Mouse (Mus musculus) 3T3-L1 (cell line): ENCODE measurements at regions not wholly inside any gene's neighbourhood (a gene's known extent, or its start where the extent isn't known, plus 50 kb on each side); places are given as distances from the start of the nearest gene placed in this dataset.
"Not testable (repeated sequence)": the region's sequence is repeated elsewhere in the genome, so short reads cannot be mapped to it uniquely, and the experiment has no call there.

Experiments
- DNase-seq: peaks from one replicate; pipeline ENCODE4 v3.0.0-alpha.2; 2015; ENCODE audit warnings: low read depth, low spot score

GRCm38 (mm10) chr2:114454901-114455300, 199.9 kb downstream of the Dph6 start:
- DNase-seq = peak; percentile 20

- DNase-seq = no peak
Measured at GRCm38 (mm10) chr2:114450185-114450584, 204.6 kb downstream of the Dph6 start.

- DNase-seq = peak; percentile 75
Measured at GRCm38 (mm10) chr2:114443801-114444200, 211.0 kb downstream of the Dph6 start.

DNA sequence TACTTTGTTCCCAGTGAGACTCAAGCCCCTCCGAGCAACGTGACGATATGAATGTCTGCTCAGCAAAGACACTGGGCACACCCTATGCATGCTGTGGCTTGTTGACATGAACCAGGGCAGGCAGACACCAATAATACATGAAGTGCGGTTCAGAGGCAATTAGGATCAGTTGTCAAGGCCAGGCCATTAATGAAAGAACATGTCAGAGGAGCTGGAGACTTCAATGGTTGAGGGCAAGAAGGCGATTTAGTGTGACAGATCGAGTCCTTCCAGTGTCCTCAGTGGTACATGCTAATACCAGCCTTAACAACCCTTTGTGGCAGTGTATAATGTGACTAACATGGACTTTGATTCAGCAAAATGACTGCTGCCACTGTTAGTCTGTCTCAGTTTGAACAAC, 213.8 kb downstream of the Dph6 start:
- no peak for DNase-seq

- DNase-seq = peak; percentile 71
Measured at GRCm38 (mm10) chr2:114439668-114440067, 215.1 kb downstream of the Dph6 start.

DNA sequence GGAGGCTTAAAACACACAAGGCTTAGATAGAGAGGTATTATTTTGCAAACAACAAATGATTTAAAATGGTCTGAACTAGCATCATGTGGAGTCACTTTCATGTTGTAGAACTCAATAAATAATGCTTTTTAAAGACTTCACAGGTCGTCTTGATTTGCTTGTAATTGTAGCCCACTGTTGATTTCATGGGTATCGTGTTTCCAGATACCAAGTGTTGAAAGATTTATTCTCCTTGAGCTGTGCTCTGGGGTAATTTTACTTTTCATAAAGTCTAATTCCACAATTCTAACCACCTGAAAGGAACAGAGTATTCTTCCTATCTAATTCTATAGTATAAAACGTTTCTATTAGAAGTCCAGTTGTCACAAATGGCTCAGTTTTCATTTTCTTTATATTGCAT, 216.7 kb downstream of the Dph6 start:
- DNase-seq = no peak

GRCm38 (mm10) chr2:114427426-114428157, 226.3 kb upstream of the Zfp770 start:
- peak; percentile 38 for DNase-seq

DNA sequence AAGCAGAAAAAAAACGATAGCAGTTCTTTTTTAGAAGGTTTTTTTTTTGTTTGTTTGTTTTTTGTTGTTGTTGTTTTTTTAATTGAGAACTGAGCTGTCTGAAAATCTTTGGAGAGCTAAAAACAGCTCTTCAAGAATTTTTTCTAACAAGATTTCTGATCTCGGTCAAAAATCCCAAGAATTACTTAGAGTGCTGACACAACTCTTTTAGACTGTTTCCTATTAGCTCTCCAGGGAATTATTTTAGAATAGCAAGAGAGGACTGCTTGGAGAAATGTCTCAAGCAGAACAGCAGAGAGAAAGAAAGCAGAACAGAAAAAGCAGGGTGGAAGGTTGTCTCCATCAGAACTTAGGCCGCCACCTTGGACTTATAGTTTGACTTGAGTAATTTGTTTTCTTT, 218.1 kb upstream of the Zfp770 start:
- DNase-seq = no peak

- DNase-seq = no peak
Measured at GRCm38 (mm10) chr2:114413013-114413412, 211.7 kb upstream of the Zfp770 start.

DNA sequence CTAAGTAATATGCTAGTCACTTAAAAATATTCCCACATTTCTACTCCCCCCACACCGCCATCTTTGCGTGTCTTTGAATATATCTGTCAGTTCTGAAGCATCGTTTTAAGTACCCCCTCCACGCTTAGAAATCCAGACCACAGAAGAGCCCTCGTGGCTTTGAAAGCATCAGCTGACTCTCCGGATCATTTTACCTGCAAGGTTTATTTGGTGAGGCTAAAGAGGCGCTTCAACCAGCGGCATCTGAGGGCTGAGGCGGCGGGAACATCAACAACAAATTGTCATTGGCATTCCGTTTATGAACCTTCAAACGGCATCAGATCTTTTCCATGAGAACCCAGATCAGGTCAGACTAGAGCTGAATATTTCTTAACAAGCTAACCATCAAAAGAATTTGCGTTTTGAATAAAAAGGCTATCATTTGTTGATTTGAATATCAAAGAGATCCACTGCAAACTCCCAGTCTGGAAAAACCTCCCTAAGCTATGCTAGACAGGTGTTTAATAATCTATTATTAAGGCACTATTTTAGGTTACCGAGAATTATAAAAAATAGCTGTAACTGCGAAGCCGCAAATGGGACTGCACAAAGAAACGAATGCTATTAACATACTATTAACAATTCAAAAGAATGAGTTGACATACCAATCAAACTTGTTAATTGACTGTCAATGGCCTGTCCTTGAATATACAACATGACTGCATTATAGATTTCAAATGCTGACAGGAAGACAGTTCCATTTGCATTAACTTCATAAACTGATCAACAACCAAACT, 210.9 kb upstream of the Zfp770 start:
- no peak for DNase-seq

DNA sequence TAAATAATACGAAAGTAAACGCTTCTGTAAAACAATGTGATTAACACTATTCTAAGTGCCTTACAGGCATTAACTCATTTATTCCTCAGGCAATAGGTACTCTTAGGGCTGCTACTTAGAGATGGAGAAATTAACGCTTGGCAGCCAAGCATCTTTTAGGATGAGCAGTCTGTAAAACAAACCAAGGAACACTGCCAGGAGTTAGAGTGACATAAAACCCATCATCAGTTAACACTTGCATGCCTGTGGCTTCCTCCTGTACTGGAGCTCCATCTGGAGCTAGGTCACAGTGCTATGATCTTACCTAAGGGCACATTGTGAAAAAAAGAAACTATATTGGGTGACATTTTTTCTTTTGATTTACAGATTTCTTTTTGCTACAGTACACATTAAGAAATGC, 209.4 kb upstream of the Zfp770 start:
- no peak for DNase-seq

- no peak for DNase-seq
Measured at GRCm38 (mm10) chr2:114409542-114409941, 208.3 kb upstream of the Zfp770 start.

DNA sequence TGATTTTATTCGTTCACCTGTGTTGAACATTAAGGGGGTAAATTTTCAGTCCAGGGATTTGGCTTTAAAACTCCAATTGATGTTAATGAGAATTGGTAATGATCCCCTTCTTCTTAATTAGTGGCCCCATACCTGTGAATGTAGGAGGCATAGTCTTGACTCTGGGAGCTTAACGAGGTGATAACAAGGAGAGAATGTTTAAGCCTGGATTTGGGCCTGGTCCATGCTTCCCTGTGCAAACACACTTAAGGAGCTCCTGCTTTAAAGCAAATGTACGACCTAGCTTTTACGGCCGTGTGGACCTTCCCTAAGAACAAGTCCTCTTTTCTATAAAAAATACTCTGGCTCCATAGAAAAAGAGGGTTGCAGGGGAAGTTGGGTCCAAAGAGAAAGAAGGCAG, 206.1 kb upstream of the Zfp770 start:
- DNase-seq = no peak

DNA sequence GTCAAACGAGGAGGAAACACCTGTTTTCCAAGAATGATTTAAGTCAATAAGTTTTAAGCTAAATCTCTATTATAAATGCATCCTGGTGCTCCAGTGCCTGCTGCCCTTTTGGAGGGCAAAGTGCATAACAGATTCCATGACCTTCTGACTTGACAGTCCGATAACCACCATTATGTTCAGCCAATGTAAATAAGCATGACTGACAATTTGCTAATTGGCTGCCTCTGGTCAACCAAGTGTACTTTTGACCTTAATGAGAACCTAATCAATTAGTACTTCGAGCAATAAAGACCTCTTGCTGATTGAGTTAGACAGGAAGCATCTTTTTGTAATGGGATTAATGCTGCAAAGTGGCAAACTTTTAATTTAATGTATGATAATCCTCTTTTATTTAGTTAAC, 183.3 kb upstream of the Zfp770 start:
- DNase-seq = no peak

DNA sequence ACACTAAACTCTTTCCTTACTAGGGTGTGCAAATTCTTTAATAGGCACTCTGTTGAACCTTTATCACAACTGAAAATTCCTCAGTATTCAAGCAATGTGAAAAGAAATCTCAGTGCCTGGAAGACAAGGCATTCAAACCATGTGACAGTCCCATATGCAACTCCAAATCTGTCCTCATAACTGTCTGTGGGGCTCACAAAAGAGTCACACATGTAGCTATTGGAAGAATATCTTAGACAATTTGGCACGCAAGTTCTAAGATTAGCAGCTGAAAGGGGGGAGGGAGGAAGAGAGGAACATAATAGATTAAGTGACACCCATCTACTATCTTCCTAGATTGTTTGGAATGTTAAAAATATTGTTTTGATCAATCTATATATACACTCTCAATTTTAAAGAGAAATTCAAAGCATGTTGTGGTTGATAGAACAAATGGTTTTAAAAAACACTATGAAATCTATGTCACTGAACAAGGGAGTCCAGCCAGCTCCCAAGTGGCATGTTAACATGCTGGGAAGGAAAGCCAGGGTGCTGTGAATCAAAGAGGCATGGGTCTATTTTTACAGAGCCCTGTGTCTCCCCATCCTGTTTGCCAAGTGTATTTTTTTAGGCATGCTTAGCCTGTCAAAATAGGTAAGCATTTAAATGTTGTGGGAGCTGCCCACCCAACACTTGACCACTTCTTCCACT, 177.7 kb upstream of the Zfp770 start:
- DNase-seq = no peak

DNA sequence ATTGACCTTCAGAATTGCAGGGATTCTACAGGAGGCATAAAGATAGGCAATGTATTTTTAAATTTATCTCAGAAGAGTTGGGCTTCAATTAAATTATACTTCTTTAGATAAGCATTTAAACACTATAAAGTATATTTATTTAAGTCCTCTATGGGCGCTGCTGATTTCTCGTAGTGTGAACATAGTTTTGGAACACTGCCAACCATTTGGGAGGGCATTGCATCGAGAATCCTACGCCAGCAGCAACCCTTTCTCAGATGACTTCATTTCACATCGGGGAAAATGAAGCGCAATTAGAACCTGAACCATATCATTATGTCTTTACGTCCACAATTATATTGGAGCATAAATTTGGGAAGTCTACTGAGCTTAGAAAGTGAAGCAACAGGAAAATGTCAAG, 172.2 kb upstream of the Zfp770 start:
- DNase-seq = no peak

GRCm38 (mm10) chr2:114353876-114354275, 152.6 kb upstream of the Zfp770 start:
- not testable (repeated sequence) for DNase-seq

DNA sequence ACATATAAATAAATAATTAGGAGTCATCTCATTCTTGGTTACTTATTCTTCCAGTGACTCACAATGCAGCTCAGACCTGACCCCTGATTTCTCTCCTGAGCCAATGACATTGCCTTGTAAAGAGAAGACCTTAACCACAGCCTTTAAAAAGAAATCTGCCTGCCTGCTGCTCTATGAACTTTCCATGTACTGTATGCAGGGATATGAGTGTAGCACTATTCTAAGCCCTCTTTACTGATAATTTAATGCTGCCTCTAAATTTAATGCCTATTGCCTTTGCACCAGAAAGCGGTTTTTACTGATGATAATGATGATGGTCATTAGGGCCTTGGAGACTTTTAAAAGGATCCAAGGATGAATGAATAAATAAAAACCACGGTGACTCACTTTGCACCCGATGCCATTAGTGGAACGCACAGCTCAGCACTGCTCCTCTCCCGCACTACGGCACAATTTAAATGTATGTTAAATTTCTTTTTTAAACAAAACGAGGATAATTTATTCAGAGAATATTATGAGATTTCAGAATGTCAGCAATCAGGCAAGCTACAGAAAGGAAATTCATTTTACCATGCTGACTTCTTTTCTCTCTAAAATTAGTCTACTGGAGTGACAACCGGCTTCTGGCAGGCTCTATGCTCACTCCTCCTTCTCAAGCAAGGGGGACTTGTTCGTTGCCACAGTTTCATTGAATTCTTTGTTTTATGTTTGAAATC, 139.5 kb upstream of the Zfp770 start:
- DNase-seq = no peak

GRCm38 (mm10) chr2:114301746-114302145, 100.5 kb upstream of the Zfp770 start:
- no peak for DNase-seq

DNA sequence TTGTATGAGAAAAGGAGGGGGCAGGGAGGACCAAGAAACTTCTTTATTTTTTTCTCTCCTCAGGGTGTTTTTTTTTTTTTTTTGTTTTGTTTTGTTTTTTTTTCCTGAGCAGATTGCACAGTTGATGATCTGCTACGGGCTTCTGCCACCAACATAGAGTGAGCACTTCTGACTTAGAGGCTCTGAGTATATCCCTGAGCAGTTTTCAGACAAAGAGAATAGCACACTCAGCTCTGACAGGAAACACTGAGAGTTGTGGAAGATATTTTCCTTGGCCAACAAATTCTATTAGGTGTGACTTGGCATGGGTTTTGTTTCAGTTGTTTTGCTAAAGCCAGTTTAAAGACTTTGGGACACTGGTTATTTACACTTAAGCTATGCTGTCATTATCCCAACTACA, 93.8 kb upstream of the Zfp770 start:
- DNase-seq = no peak

DNA sequence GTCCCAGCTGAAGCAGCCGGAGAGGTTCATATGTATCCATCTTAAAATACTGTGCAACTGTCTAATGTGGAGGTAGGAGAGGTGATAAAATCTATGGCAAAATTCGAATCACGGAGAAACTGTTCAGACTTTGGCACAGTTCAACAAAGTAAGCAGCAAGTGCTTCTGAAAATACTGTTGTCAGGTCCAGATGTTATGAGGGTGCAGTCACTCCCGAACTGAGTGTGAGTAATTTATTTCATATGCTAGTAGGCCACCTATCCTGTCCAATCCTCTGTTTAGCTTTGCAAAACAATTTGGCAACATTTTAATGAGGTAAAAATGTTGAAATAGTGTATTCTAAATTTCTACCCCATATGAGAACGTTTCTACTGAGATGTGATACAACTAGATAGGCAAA, 90.1 kb upstream of the Zfp770 start:
- DNase-seq = no peak

DNA sequence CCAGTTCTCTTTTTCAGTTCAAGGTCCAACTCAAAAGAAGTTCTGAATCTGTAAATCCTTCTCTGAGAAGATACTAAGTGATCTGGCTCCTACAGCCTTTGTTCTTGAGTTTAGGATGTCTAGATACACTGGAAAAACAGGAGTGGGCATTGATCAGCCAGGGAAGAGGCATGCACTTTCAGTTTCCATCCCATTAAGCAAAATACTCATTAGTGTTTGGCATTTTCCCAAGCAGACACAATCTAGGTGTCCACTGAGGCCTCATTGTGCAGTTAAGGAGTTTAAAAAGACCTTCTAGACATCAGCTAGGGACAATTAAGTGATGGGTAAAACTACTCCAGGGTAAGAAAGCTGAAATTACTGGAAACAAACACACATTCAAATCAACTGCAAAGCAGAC, 74.3 kb upstream of the Zfp770 start:
- no peak for DNase-seq
